Mouse (Mus musculus) kidney, postnatal 36 days (tissue): ENCODE measurements around the gene Krtap29-1.

Experiments used
- DNase-seq, 2 experiments: peaks; one replicate each; pipeline ENCODE4 v3.0.0; 2021 to 2022; ENCODE audit warnings: mixed read lengths in 2 of 2

The Krtap29-1 gene

DNA sequence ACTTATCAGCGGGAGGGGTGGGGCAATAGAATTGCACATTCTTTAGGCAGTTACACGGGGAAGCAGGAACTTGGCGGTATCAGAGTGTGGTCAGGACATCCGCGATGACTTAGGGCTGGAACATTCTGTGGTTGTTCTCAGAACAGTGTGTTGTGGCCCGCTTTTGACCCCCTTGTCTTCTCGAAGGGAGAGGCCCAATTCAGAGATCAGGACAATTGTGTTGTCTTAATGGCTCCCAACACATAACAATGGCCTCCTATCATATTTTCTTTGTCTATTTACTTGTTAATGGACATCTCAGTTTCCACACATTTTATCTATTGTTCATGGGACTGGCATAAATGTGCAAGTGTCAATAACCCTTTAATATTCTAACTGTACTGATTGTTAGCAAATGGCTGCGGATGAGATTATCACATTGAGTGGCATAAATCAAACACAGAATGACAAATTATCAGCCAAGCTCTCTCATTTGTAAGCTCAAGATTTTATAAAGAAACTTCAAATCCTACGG, 41.0 kb downstream of the Krtap29-1 start:
- no peak for DNase-seq

DNA sequence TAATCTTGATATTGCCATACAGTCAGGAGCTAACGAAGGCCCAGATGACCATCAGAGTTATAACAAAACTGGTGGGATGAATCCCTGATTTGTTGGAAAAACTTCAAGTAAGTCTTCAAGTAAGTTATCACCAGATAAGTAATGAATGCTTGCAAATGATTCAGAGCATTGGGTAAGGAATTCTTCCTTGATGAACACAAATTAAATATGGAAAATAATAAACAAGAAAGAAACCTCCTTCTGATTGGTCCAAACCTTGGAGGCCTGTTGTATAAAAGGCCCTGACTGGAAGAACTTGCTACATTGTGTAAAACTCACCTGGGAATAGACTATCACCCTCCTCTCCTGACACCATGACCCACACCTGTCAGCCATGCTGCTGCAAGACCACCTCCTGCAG, 42.9 kb downstream of the Krtap29-1 start, which contains the start of gene Krtap31-2:
Krtap31-2 (plus strand) TSS at position 301 of the 400 bp plus-strand sequence.
- DNase-seq: no peak
